Comparison of ENCODE assay signal across 13 mouse cellular contexts in genomic region chr4:152212091-152212505, GRCm38 (mm10). TPM values are rescaled to one million over a fixed set of nuclear protein-coding genes. Genes with fewer than 3 reads are reported as not detected.
A peak's percentile ranks its signal among the peaks of the same experiment; 100 is the strongest.
DNase-seq lines count a peak whose midpoint lies in the region; ATAC-seq and TF ChIP-seq lines count a peak whose summit lies in the region.
"Had no signal": no experiment of that assay in that cellular context is flagged by ENCODE, and none has a peak within 500 bp of the region (broad histone marks: within the 10 kb centered on the region; RNA-seq: fewer than 3 reads in every experiment).

No protein-coding gene starts in this region.

- TF ChIP-seq CTCF in left cerebral cortex, adult 2 months (IDR thresholded peaks at IDR 0.05), result no peak

- peaks cover 7% of the 10 kb centered on the region; the same call in 1 of the 2 replicates for H3K4me1 ChIP-seq in heart, embryonic 11.5 days (ENCODE audit: control insufficient read depth, insufficient read depth, low read length)
- H3K4me1 ChIP-seq in midbrain, embryonic 14.5 days (ENCODE audit: control insufficient read depth, insufficient read depth, low read length), result no peaks in the 10 kb centered on the region

- H3K9me3 ChIP-seq in heart, embryonic 11.5 days (replicated peaks; ENCODE audit: control insufficient read depth, low read length), result no peaks in the 10 kb centered on the region
- no peaks in the 10 kb centered on the region for H3K9me3 ChIP-seq in midbrain, embryonic 14.5 days (ENCODE audit: control insufficient read depth, low read length)
- H3K9me3 ChIP-seq: forebrain, embryonic 10.5 days; megakaryocyte, embryonic 14.5 days had no signal

- ATAC-seq in heart, embryonic 11.5 days (replicated peaks; ENCODE audit: insufficient number of reproducible peaks, low FRiP score, low TSS enrichment), result 0 out of 2 replicates have a peak, but pooled peaks have one; percentile 20
- ATAC-seq in midbrain, embryonic 14.5 days (ENCODE audit: low FRiP score, low TSS enrichment), result no peak
- ATAC-seq: Patski had no signal

- H3K36me3 ChIP-seq in heart, embryonic 11.5 days (ENCODE audit: control insufficient read depth, insufficient read depth, low read length), result no peaks in the 10 kb centered on the region
- H3K36me3 ChIP-seq in midbrain, embryonic 14.5 days (ENCODE audit: control insufficient read depth, insufficient read depth, low read length), result 0 out of 2 replicates have a peak, but pooled peaks cover under 1% of the 10 kb centered on the region

- H3K4me3 ChIP-seq in left cerebral cortex, adult 2 months, result no peak overlapping the region
- no peak overlapping the region for H3K4me3 ChIP-seq in heart, embryonic 11.5 days (ENCODE audit: low read depth, low read length)
- H3K4me3 ChIP-seq in midbrain, embryonic 14.5 days (replicated peaks; ENCODE audit: low read depth, low read length), result no peak overlapping the region
- H3K4me3 ChIP-seq: forebrain, embryonic 10.5 days; megakaryocyte, embryonic 14.5 days had no signal

- no peak for DNase-seq in left cerebral cortex, adult 2 months (ENCODE audit: extremely low spot score in 1 of 2, low spot score in 2 of 2)
- no peak for DNase-seq in left cerebral cortex, postnatal 10 days (ENCODE audit: extremely low spot score in 1 of 2, low spot score in 2 of 2)
- DNase-seq in kidney, adult 9 months, result peak; percentile 65
- peak; percentile 32 for DNase-seq in naive thymus-derived CD4-positive, alpha-beta T cell, adult 2 months (ENCODE audit: low read depth)
- DNase-seq in frontal cortex, postnatal 25 days (ENCODE audit: low spot score in 2 of 2), result no peak
- DNase-seq in midbrain, embryonic 14.5 days, result no peak
- no peak for DNase-seq in left cerebral cortex, adult 18-20 months (ENCODE audit: low spot score in 2 of 2)

- peak overlapping the region; percentile 61; the same call in 1 of the 2 replicates for H3K27ac ChIP-seq in left cerebral cortex, adult 2 months
- H3K27ac ChIP-seq in heart, embryonic 11.5 days (ENCODE audit: low read depth, low read length), result no peak overlapping the region
- H3K27ac ChIP-seq in midbrain, embryonic 14.5 days (replicated peaks; ENCODE audit: low read depth, low read length), result no peak overlapping the region
- H3K27ac ChIP-seq: forebrain, embryonic 10.5 days had no signal

- 61% methylated on average over 6 of the region's 6 CpGs for WGBS in heart, embryonic 11.5 days (ENCODE audit: insufficient replicate concordance)
- WGBS in midbrain, embryonic 14.5 days, result 83% methylated on average over 6 of the region's 6 CpGs

- no peak overlapping the region for H3K9ac ChIP-seq in heart, embryonic 11.5 days (ENCODE audit: low read depth, low read length)
- H3K9ac ChIP-seq in midbrain, embryonic 14.5 days (replicated peaks; ENCODE audit: low read length), result no peak overlapping the region

- no peaks in the 10 kb centered on the region for H3K27me3 ChIP-seq in heart, embryonic 11.5 days (ENCODE audit: control insufficient read depth, insufficient read depth, low read length)
- peaks cover 15% of the 10 kb centered on the region; the same call in 1 of the 2 replicates for H3K27me3 ChIP-seq in midbrain, embryonic 14.5 days (ENCODE audit: control insufficient read depth, insufficient read depth, low read length)
- H3K27me3 ChIP-seq: megakaryocyte, embryonic 14.5 days; Patski had no signal

- no peak overlapping the region for H3K4me2 ChIP-seq in heart, embryonic 11.5 days
- no peak overlapping the region for H3K4me2 ChIP-seq in midbrain, embryonic 14.5 days (ENCODE audit: low read length)

- intact Hi-C loops in left cerebral cortex, adult 2 months (cut with DNase I), result loop anchor here (2.0 kb wide), 1 partner anchor 33 kb away; the partner anchor contains the start of gene Acot7
- intact Hi-C loops in left cerebral cortex, postnatal 10 days (cut with DNase I), result loop anchor here (2.0 kb wide), 1 partner anchor 33 kb away; the partner anchor contains the start of gene Acot7

RNA-seq across cellular contexts. Expression of gene Acot7, which starts 34.2 kb away (rescaled TPM):
- total RNA-seq in left cerebral cortex, adult 2 months (2021), result 100 to 1,000 TPM; 300 to 307 TPM
- total RNA-seq in left cerebral cortex, postnatal 10 days (2021), result 100 to 1,000 TPM; 415 to 420 TPM
- polyA plus RNA-seq in heart, embryonic 11.5 days (2014; fragmentation: Nextera tagmentation; extraction: Ambion mirVana), result 53.1 and 53.6 TPM in 2 replicates
- polyA plus RNA-seq in midbrain, embryonic 14.5 days (2014; fragmentation: Nextera tagmentation; extraction: Ambion mirVana), result 276 and 368 TPM in 2 replicates
- 100 to 1,000 TPM; 328 to 345 TPM for total RNA-seq in left cerebral cortex, adult 18-20 months (2021)

RNA-seq across cellular contexts. Expression of gene Hes2, which starts 53.4 kb away (rescaled TPM):
- total RNA-seq in left cerebral cortex, adult 2 months (2021), result not detected
- total RNA-seq in left cerebral cortex, postnatal 10 days (2021), result not detected
- 0.07 TPM in 1 of 2 replicates, not detected in the other for polyA plus RNA-seq in heart, embryonic 11.5 days (2014; fragmentation: Nextera tagmentation; extraction: Ambion mirVana)
- not detected in 2 replicates for polyA plus RNA-seq in midbrain, embryonic 14.5 days (2014; fragmentation: Nextera tagmentation; extraction: Ambion mirVana)
- total RNA-seq in left cerebral cortex, adult 18-20 months (2021), result not detected
- total RNA-seq: layer of hippocampus, adult 18-20 months had no signal
- polyA plus RNA-seq: cerebellum, adult 2 months; forebrain, embryonic 10.5 days; Patski had no signal

RNA-seq across cellular contexts. Expression of gene Espn, which starts 59.9 kb away (rescaled TPM):
- total RNA-seq in left cerebral cortex, adult 2 months (2021), result 1 to 10 TPM; 2.1 to 2.6 TPM
- total RNA-seq in left cerebral cortex, postnatal 10 days (2021), result under 1 TPM; 0.32 to 0.41 TPM
- polyA plus RNA-seq in heart, embryonic 11.5 days (2014; fragmentation: Nextera tagmentation; extraction: Ambion mirVana), result 0.90 and 1.3 TPM in 2 replicates
- polyA plus RNA-seq in midbrain, embryonic 14.5 days (2014; fragmentation: Nextera tagmentation; extraction: Ambion mirVana), result not detected in 2 replicates
- 1 to 10 TPM; 3.0 to 3.4 TPM for total RNA-seq in left cerebral cortex, adult 18-20 months (2021)

Comparison
In these comparisons a context has a peak if more than half of its experiments do, and no peak if none do; other contexts are left out.
1. DNase-seq: peak in kidney, adult 9 months (single experiment) and naive thymus-derived CD4-positive, alpha-beta T cell, adult 2 months (single experiment); none in left cerebral cortex, adult 2 months (0 of 2), left cerebral cortex, postnatal 10 days (0 of 2), frontal cortex, postnatal 25 days (0 of 2), midbrain, embryonic 14.5 days (single experiment) and left cerebral cortex, adult 18-20 months (0 of 2).